Mouse (Mus musculus) cerebellum, adult 2 months (tissue): ENCODE measurements around the gene Slc2a9.

Experiments used
- CTCF ChIP-seq: fragments of 200-500 bp; IDR thresholded peaks from 2 replicates; pipeline ENCODE4 v1.5.1; 2011; ENCODE audit warnings: low read depth, mild to moderate bottlenecking, control low read depth, low read length, moderate library complexity, borderline replicate concordance; ENCODE audit not compliant: insufficient read depth
- POLR2A ChIP-seq: fragments of 200-500 bp; IDR thresholded peaks from 2 replicates; pipeline ENCODE4 v1.6.1; 2011; ENCODE audit warnings: low read length, control low read depth, borderline replicate concordance; ENCODE audit not compliant: insufficient read depth

- TF ChIP-seq POLR2A (no peak), CTCF (no peak)
Observed at GRCm38 (mm10) chr5:38431201-38431600, 71.7 kb downstream of the Slc2a9 start.
